Mouse (Mus musculus): Measurements from ENCODE around the gene Hist1h3c. TPM values are rescaled to one million over a fixed set of nuclear protein-coding genes. Genes with fewer than 3 reads are reported as not detected.

Hist1h3c gene
- total RNA-seq, 2 experiments from 2014 or later = 6.8 to 7.4 TPM

Other genes starting within 250 kb of the Hist1h3c start
- gene Hist1h4h, start 214.6 kb downstream of the Hist1h3c start, total RNA-seq (2023) = 100 to 1,000 TPM; 457 TPM
- 10 to 100 TPM; 21.3 to 28.8 TPM for gene Hist1h2af, start 211.7 kb downstream of the Hist1h3c start, total RNA-seq (2023)
- gene Hist1h3g, start 210.2 kb downstream of the Hist1h3c start, total RNA-seq (2023) = 1 to 10 TPM; 1.4 to 6.9 TPM
- gene Hist1h2bh, start 202.2 kb downstream of the Hist1h3c start, total RNA-seq (2023) = 10 to 100 TPM; 10.0 to 13.0 TPM
- gene Hist1h3f, start 201.6 kb downstream of the Hist1h3c start, total RNA-seq (2023) = 100 to 1,000 TPM; 111 to 119 TPM
- 10 to 100 TPM; 55.2 to 82.9 TPM for gene Hist1h4f, start 194.0 kb downstream of the Hist1h3c start, total RNA-seq (2023)
- gene Hist1h1d, start 192.3 kb downstream of the Hist1h3c start, total RNA-seq (2023) = 10 to 100 TPM; 31.1 to 36.2 TPM
- gene Hist1h3e, start 183.2 kb downstream of the Hist1h3c start, total RNA-seq (2023) = 100 to 1,000 TPM; 326 to 342 TPM
- gene Hist1h2ae, start 174.4 kb downstream of the Hist1h3c start, total RNA-seq (2023) = 10 to 100 TPM; 29.2 to 42.2 TPM
- gene Hist1h2bg, start 174.2 kb downstream of the Hist1h3c start, total RNA-seq (2023) = 100 to 1,000 TPM; 649 to 669 TPM
- gene Hist1h2bf, start 171.4 kb downstream of the Hist1h3c start, total RNA-seq (2023) = 100 to 1,000 TPM; 327 to 367 TPM
- 10 to 100 TPM; 42.6 to 61.1 TPM for gene Hist1h2ad, start 171.2 kb downstream of the Hist1h3c start, total RNA-seq (2023)
- 10 to 100 TPM; 40.0 to 45.0 TPM for gene Hist1h3d, start 169.8 kb downstream of the Hist1h3c start, total RNA-seq (2023)
- 100 to 1,000 TPM; 183 to 195 TPM for gene Hist1h4d, start 164.0 kb downstream of the Hist1h3c start, total RNA-seq (2023)
- gene Hist1h2be, start 124.5 kb downstream of the Hist1h3c start, total RNA-seq (2023) = 10 to 100 TPM; 41.6 to 47.3 TPM
- gene Hist1h1e, start 123.0 kb downstream of the Hist1h3c start, total RNA-seq (2023) = 100 to 1,000 TPM; 385 to 413 TPM
- 10 to 100 TPM; 12.5 to 15.6 TPM for gene Hist1h2ac, start 61.7 kb downstream of the Hist1h3c start, total RNA-seq (2023)
- gene Hist1h2bc, start 61.4 kb downstream of the Hist1h3c start, total RNA-seq (2023) = 10 to 100 TPM; 24.1 to 30.1 TPM
- under 1 TPM; 0.65 to 0.84 TPM for gene Hist1h1t, start 49.8 kb downstream of the Hist1h3c start, total RNA-seq (2023)
- 100 to 1,000 TPM; 222 to 255 TPM for gene Hist1h4c, start 47.1 kb downstream of the Hist1h3c start, total RNA-seq (2023)
- 1 to 10 TPM in 1 of 2 experiments, not detected in 1; 1.9 TPM for gene Hfe, start 34.7 kb downstream of the Hist1h3c start, total RNA-seq (2023)
- 1,000 to 10,000 TPM in 1 of 2 experiments, 100 to 1,000 TPM in 1; 877 to 1,039 TPM for gene Hist1h1c, start 6.8 kb downstream of the Hist1h3c start, total RNA-seq (2023)
- 10 to 100 TPM; 85.2 to 91.3 TPM for gene Hist1h2bb, start 1.1 kb upstream of the Hist1h3c start, total RNA-seq (2023)
- 100 to 1,000 TPM; 102 to 130 TPM for gene Hist1h2ab, start 5.5 kb upstream of the Hist1h3c start, total RNA-seq (2023)
- 10 to 100 TPM; 41.3 to 45.0 TPM for gene Hist1h3b, start 6.7 kb upstream of the Hist1h3c start, total RNA-seq (2023)
- 100 to 1,000 TPM in 1 of 2 experiments, 10 to 100 TPM in 1; 90.1 to 106 TPM for gene Hist1h4b, start 11.4 kb upstream of the Hist1h3c start, total RNA-seq (2023)
- gene Hist1h4a, start 15.6 kb upstream of the Hist1h3c start, total RNA-seq (2023) = 100 to 1,000 TPM; 142 to 168 TPM
- 100 to 1,000 TPM; 448 to 459 TPM for gene Hist1h3a, start 16.8 kb upstream of the Hist1h3c start, total RNA-seq (2023)
- gene Hist1h1a, start 18.1 kb upstream of the Hist1h3c start, total RNA-seq (2023) = 10 to 100 TPM; 39.6 TPM
- gene Trim38, start 24.3 kb upstream of the Hist1h3c start, total RNA-seq (2023) = not detected
- not detected for gene Slc17a2, start 61.4 kb upstream of the Hist1h3c start, total RNA-seq (2023)
- not detected for gene Slc17a3, start 93.8 kb upstream of the Hist1h3c start, total RNA-seq (2023)
- not detected for gene Slc17a1, start 122.1 kb upstream of the Hist1h3c start, total RNA-seq (2023)
- gene Slc17a4, start 169.4 kb upstream of the Hist1h3c start, total RNA-seq (2023) = not detected
- not detected for gene Hist1h2ba, start 188.6 kb upstream of the Hist1h3c start, total RNA-seq (2023)
- not detected for gene Hist1h2aa, start 188.9 kb upstream of the Hist1h3c start, total RNA-seq (2023)
- gene Scgn, start 245.6 kb upstream of the Hist1h3c start, total RNA-seq (2023) = not detected